Mouse (Mus musculus): Measurements from ENCODE around the gene Nfe2l1.
A peak's percentile ranks its signal among the peaks of the same experiment; 100 is the strongest.
"Not testable (repeated sequence)": the region's sequence is repeated elsewhere in the genome, so short reads cannot be mapped to it uniquely, and the experiment has no call there.

Gene Nfe2l1

DNA sequence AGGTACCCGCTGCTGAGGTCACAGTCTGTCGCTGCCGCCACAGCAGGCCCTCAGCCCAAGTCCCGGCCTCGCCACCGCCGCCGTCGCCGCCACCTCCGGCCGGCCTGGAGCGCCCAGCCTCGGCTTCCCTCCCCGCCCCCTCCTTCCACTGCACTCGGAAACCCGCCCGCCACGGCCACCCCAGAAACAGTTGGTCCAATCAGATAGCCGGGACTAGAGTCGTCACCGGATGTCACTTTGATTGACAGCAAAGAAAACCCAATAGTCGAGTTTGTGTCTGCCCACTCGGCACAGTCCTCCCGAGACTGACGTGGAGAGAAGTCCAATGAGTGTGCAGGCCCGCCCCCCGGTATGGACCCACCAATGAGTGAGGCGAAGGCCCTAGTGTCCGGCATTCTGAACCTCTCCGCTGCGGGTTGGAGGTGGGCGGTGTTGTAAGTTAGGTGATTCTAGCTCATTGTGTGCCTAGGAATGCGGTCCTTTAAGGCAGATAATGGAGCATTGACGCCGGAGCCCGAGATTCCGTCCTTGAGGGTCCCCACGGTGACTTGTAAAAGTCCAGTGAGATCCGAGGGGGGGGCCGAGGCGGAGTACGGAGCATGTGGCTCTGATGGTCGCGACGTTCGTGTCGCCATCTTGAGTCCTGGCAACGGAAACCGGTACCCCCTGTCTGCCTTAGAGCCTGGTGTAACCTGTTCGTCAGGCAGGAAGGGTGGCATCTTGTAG is at the start of gene Nfe2l1:
Gene Nfe2l1 (minus strand): TSS at position 156 of the 726 bp plus-strand sequence.
- DNase-seq (ENCODE audit: extremely low read depth, low read depth) = peak; percentile 99

DNA sequence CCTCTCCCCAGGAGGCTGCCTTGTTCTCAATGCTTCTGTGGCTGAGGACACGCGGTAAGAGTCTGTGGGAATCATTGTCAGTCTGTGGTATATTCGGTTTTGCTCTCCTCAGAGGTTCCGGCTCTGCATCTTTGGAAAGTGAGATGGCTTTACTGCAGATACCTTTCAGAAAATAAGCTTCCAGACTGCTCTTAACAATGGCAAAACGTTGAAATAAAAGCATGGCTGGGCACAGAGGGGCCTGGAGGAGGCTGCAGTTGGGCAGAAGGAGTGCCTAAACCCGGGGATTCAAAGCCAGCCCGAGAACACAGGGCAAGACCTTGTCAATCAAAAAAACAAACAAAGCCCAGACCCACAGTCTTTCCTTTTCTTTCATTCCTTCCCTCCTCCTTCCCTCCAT is 49.6 kb upstream of the Nfe2l1 start:
- no peak for DNase-seq (ENCODE audit: extremely low read depth, low read depth)

DNA sequence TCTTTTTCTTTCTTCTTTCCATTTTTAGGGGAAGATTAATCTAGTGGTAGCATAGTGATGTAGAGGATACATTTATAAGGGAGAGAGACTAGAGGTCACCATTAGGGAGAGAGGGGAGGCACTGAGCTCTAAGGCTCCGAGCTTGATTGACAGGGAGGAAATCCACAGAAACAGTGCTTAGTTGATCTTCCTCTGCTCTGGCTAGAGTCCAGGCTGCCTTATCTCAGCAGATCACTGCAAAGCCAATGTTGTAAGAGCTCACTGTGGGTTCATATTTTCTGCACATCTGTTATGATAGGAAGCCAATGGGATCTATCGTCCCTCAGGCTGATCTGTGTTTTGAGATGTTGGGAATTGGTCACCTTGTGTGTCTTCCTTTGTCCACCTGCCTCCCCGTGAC is 48.9 kb upstream of the Nfe2l1 start:
- peak; percentile 23 for DNase-seq (ENCODE audit: extremely low read depth, low read depth)

DNA sequence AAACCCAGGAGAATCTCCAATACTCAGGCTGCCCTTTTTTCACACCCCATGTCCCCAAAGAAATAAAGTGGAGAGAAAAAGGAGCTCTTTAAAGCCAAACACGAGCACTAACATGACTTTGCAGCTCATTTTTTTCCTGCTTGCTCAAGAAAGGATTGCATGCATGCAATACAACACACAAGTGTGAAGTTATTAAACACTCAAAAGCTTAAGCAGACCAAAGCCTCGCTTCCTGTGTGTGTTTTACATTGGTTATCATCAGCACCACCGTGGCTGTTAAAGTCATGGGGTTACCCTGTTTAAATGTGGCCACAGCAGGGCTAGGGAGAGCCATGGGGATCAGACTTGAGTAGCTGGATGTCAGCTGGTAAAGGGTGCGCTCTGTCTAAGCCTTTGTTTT is 47.3 kb upstream of the Nfe2l1 start:
- no peak for DNase-seq (ENCODE audit: extremely low read depth, low read depth)

DNA sequence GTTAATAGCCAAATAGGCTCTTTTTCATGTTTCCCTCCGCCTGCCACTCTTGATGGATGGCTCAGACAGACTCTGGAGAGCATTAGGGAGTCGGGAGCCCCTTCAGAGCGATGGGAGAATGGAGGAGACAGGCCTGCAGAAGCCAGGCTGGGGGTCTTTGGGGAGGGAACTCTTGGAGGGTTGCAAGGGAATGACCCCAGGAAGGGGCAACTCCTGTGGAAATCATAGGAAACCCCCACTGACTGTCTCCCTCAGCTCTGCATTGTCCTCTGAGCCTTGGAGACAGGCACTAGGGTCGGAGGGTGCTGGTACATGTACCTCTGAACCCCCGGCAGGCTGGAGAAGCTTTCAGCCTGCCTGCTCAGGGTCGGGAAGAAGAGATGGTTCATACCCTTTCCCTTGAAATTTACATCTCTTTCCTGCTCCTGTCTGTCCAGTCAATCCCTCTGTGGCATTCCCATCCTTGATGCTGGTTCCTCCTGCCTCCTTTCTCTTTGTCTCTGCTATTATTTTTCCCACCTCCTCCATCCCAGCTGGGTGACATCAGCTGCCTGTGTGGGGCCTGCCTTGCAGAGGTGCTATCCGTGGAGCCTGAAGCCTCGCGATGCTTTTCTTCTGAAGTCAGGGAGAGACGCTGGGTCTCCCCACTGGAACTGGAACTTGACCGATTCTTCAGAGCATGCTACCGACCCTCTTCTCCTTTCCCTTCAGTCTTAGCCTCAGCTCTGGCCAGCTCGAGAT is 46.7 kb upstream of the Nfe2l1 start:
- no peak for DNase-seq (ENCODE audit: extremely low read depth, low read depth)

DNA sequence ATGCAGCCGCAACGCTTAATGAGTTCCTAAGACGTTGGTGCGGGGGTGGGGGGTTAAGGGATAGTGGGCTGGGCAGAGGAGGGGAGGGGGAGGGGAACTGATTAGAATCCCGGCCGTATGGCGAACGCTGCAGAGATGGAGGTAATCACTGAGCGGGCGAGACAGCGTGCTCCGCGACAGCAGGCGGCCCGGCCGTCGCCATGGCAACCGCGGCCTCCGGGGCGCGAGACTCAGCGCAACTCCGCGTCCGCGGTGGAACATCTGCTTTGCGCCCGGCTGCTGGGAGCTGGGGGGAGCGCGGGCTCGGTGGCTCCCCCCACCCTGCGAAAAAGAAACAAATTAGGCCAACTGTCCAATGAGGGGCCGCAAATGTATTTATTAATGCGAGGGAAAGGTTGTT is 46.0 kb upstream of the Nfe2l1 start:
- DNase-seq (ENCODE audit: extremely low read depth, low read depth) = no peak

DNA sequence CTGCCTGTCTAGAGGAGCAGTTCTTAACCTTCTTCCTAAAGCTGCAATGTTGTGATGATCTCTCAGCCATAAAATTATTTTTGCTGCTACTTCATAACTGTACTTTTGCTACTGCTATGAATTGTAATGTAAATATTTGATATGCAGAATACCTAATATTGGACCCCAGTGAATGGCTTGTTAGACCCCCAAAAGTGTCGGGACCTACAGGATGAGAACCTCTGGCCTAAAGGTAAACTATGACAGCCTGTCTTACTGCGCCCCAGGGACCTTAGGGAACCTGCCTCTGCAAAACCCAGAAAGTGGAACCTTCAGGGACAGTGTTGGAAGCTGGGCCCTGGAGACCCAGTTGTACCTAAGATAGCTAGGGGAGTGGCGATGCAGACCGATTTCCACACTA is 45.5 kb upstream of the Nfe2l1 start:
- no peak for DNase-seq (ENCODE audit: extremely low read depth, low read depth)

DNA sequence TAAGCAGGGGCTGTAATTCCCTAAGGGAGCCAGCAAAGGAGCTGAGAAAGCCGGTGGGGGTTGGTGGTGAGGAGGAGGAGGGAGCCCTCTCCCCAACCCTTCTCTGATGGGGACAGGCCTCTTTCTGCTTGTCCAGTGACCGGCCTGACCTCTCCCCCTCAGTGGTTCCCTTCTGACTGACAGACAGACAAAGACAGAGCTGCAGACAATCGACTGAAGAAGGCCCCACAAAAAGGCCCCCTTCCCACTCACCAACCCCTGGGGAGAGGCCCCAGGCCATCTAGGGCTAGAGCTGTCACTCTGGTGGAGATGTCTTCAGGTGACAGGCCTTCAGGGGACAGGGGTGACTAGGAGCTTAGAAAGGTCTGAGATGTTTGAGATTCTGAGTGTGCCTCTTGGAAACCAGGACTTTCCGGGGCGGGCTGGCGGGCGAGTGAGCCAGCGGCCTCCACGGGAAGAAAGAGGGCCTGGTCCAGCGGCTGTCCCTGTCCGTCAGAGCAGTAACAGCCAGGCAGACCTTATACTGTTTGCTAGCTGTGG is 43.9 kb upstream of the Nfe2l1 start:
- DNase-seq (ENCODE audit: extremely low read depth, low read depth) = no peak

DNA sequence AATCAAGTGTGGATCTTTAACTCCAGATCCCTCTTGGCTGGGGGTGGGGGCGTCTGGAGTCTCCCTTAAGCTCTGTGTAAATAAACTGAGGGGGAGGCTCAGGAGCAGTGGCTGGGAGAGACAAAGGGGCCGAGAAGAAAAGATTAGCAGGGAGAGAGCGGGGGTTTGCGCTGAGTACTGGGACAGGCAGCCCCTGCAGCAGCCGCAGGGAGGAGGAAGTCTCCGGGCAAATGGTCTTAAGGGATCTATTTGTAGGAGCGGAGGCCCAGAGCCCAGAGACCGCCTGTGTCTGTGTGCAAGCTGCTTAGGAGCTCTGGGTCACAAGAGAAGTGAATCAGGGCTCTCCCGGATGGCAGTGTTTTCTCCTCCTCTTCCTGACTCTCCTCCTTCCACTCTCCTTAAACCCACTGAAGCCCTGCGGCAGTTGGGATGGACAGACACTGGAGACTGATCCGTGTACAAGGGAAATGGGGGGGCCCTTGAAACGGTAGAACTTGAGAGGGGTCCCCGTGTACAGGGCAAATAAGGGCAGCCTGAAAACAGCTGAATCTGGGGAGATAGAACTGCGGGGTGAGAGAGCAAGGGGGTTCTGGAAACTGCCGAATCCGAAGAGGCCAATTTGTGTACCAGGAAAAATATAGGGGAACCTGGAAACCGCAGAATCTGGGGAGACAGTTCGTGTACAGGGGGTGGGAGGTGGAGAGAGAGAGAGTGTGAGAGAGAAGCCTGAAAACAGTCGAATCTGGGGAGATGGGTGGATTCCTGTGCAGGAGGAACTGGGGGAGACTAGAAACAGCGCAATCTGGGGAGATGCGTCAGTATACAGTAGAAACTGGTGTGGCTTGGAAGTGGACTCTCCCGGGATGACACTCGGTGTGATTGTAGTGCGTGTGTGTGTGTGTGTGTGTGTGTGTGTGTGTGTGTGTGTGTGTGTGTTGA is 42.9 kb upstream of the Nfe2l1 start:
- no peak for DNase-seq (ENCODE audit: extremely low read depth, low read depth)

DNA sequence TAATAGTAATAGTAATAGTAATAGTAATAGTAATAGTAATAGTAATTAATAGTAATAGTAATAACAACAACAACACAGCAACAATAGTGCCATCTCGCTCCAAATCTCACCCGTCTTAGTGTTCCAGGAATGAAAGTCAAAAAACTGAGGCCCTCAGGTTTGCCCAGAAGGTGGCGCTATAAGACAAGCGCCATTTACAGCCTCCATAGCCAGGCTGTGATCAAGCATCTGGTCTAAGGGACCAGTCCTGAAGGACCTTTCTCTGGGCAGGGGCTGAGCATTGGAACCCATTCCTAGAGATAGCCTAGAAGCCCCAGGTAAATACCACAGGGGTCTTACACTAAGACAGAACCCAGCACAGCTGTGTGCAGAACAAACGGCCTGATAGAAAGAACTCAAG is 37.4 kb upstream of the Nfe2l1 start:
- peak; percentile 26 for DNase-seq (ENCODE audit: extremely low read depth, low read depth)

DNA sequence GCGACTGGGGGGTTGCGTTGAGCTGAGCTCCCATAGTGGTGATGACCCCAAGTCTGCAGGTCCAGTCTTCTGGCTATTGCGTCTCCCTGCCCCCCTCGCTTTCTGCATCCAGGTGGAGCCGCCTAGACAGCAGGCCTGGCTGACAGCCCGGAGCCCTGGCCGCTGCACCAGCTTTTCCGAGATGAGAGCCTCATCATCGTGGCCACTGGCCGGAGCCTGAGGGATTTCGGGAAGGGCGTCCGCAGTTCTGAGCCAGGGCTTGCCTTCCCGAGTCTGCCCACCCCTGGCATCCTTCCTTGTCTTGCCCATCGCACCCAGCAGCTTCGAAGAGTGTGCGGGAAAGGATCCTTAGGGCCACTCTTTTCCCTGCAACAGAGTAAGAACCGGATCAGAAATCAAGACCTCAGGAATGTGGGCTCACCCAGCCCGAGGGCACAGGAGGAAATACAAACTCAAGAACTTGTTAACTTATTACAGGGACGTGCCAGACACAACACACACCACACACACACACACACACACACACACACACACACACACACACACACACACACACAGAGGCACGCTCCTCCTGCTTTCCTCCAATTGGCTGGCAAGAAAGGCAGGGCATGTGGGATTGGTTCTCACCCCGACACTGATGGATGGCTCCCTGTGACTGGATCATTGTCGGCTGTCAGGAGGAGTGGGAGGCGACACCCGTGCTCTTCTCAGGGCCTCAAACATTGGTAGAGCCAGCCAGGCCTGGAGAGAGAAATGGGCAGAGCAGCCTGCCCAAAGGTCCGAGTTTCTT is 33.6 kb upstream of the Nfe2l1 start:
- peak; percentile 36 for DNase-seq (ENCODE audit: extremely low read depth, low read depth)

DNA sequence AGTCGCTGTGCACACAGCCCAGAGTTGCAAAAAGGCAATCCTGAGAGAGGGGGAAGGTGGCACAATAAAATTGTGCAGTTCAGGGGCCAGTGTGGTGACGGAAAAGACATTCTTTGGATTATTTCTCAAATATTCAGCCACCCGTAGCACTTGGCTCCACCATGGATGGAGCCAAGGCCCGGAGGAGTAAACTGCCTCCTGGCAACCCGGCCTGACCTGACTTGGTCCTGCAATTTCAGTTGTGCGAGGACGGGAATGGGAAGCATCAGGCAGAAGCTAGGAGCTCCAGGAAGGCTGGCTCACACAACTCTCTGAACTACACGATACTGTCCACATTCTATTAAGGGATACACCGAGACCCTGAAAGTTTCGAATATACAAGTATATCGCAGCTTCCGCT is 32.8 kb upstream of the Nfe2l1 start:
- DNase-seq (ENCODE audit: extremely low read depth, low read depth) = no peak

DNA sequence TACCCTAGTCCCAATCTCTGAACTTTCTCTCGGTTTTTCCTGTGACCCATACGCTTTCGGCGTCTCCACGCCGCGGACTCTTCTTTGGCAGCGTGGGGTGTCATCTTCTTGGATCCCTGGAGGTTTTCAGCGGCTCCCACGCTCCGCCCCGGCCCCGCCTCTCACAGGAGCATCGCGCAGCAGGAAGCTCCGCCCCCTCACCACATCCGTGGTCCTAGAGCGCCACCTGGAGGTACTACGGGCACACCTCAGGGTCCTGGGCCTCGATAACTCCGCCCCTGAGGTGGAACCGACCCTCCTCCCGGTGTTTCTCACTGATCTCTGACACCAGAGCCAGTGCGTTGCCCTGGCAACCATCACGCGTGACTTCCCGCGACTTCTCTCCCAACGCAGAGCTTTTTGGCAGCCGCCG is 32.1 kb upstream of the Nfe2l1 start:
- DNase-seq (ENCODE audit: extremely low read depth, low read depth) = peak; percentile 64

DNA sequence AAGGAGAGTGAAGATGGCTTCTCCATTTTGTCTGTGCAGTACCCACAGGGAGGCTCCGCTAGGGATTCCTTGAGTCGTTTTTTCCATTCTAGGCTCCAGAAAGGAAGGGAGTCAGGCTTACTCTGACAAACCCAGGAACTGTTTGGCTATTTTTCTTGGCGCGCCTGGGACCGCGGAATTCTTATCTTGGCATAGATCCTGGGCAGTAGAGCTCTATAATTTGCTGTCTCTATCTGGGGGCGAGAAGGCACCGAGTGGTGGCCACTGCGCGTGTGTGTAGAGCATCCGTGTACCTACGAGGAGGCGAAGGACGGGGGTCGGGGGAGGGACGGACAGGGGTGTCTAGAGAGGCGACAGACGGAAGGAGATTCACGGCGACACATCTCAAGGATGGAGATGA is 31.7 kb upstream of the Nfe2l1 start:
- DNase-seq (ENCODE audit: extremely low read depth, low read depth) = no peak

DNA sequence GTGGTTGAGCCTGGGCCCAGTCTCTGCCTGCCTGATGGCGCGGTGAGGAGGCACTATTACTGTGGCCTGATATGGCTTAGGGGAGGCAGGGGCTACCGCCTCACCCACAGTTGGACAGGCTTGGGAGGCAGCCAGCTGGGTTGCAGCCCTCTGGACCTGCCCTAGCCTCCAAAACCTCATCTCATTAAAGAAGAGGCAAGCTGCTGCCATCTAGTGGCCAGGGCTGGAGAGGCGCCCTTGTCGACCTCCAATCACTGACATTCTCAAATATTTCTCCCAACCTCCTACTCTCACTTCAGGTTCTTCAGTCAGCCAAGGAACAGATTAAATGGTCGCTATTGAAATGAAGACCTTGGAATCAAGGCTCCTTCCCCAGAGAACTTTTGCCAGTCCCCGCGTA is 30.8 kb upstream of the Nfe2l1 start:
- peak; percentile 39 for DNase-seq (ENCODE audit: extremely low read depth, low read depth)

DNA sequence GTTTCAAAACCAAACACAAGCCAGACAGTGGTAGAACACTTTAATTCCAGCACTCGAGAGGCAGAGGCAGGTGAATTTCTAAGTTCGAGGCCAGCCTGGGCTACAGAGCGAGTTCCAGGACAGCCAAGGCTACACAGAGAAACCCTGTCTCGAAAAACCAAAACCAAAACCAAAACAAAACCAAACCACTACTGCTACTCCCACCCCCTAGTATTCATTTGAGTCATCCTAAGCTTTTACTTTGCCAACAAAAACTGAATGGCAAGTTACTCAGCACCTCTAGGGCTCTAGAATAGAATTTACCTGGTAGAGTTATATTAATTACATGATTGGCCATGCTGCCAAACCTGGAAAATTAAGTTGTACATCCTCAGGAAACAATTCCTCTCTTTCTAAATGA is 29.9 kb upstream of the Nfe2l1 start:
- no peak for DNase-seq (ENCODE audit: extremely low read depth, low read depth)

DNA sequence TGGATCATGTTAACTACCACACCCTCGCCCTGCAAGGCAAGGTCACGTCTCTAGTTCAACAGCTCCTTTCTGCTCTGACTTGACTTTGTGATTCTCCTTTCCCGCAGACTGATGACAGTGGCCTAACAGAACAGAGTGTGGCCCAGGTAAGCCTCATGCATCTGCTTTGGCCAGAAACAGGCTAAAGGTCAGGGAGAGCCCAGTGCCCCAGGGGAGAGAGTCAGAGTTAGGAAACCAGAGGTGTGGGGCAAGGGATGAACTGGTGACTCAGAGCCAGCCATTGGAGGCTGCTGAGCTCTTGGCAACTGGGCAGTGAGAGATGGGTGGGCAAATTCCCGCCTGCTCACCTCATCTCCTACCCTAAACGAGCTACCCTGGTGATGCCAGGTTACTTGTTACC is 27.7 kb upstream of the Nfe2l1 start:
- no peak for DNase-seq (ENCODE audit: extremely low read depth, low read depth)

DNA sequence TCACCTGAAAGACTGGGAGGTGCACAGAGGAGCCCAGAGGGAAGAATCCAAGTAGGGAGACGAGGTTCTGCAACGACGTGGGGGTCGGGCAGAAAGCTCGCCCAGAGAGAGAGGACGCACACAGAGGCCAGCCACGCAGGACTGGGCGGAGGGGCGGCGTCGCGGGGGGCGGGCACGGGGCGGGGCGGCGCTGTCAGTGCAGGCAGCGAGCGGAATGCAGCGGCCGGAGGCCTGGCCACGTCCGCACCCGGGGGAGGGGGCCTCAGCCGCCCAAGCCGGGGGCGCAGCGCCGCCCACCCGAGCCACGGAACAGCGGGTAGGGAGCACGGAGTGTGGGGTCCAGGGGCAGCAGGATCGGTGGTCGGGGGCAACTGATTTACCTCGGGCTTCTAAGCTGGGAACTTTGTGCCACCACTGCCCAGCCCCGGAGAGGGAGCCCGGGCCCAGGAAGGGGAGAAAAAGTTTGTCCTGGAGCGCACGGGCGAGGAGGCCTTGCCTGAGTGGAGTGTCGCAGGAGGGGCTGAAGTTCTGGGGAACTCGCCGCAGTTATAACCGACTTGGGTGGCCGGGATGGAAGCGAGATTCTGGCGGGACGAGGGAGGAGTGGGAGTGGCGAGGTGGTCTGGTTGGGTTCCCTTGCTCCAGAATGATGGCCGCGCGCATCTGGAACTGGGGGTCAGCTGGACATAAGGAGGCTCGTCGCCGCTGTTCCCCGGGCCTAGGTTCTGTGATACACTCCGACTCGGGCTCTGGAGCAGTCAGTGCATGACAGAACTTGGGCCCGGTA is 20.1 kb upstream of the Nfe2l1 start, which contains the start of gene Copz2:
Gene Copz2 (plus strand): TSS at position 190 of the 787 bp plus-strand sequence.
- DNase-seq (ENCODE audit: extremely low read depth, low read depth) = no peak

DNA sequence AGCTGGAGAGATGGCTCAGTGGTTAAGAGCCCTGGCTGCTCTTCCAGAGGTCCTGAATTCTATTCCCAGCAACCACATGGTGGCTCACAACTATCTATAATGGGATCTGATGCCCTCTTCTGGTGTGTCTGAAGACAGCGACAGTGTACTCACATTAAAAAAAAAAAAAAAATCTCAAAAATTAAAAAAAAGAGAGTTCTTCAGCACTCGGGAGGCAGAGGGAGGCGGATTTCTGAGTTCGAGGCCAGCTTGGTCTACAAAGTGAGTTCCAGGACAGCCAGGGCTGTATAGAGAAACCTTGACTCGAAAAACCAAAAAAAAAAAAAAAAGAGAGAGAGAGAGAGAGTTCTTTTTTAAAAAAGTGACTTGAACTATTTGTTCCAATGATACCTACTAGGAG is 19.4 kb upstream of the Nfe2l1 start:
- not testable (repeated sequence) for DNase-seq (ENCODE audit: extremely low read depth, low read depth)

DNA sequence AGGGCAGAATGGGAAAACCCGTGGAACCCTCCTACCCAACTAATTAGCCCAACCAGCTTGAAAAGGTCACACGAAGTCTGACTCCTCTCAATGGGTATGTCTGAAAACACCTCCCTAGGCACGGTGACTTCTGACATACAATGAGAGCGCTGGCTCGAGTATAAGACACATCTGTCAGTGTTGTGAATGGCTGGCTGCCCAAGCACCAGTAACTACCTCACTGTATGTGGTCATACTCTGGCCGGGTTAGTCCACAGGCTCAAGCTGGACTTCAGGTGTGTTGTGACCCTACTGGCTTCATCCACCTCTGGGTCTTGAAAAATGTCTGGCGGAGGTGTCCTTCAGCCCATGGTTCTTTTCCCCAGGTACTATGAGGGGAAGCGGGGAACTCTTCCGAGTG is 18.9 kb upstream of the Nfe2l1 start:
- DNase-seq (ENCODE audit: extremely low read depth, low read depth) = no peak

Data from MEL-GATA-1-ER (cell line).